Mouse (Mus musculus): ENCODE results near the gene Gsx1. TPM values are rescaled to one million over a fixed set of nuclear protein-coding genes. Genes with fewer than 3 reads are reported as not detected.

The Gsx1 gene
- polyA plus RNA-seq (2016; fragmentation: Nextera tagmentation; extraction: Ambion mirVana): not detected in 2 replicates

GRCm38 (mm10) chr5:147188571-147188975, at the start of gene Gsx1:
Gene Gsx1, plus strand, starts transcription at chr5:147188696.
- H3K27ac ChIP-seq: no peak within 1 kb of the TSS
- WGBS (ENCODE audit: insufficient replicate concordance): 2% methylated on average over 37 of the region's 37 CpGs
- 0 out of 2 replicates have a peak, but pooled peaks cover under 1% of the 10 kb centered on the region for H3K9me3 ChIP-seq (replicated peaks)
- no peak within 1 kb of the TSS for H3K9ac ChIP-seq
- H3K4me1 ChIP-seq: peaks cover 13% of the 10 kb centered on the region; the same call in 1 of the 2 replicates
- no peaks in the 10 kb centered on the region for H3K36me3 ChIP-seq
- peak; percentile 30; the same call in 1 of the 2 replicates for ATAC-seq
- peak within 1 kb of the TSS; percentile 27 for H3K4me3 ChIP-seq
- peaks cover 97% of the 10 kb centered on the region for H3K27me3 ChIP-seq (replicated peaks)
- H3K4me2 ChIP-seq: peak within 1 kb of the TSS; percentile 49

DNA sequence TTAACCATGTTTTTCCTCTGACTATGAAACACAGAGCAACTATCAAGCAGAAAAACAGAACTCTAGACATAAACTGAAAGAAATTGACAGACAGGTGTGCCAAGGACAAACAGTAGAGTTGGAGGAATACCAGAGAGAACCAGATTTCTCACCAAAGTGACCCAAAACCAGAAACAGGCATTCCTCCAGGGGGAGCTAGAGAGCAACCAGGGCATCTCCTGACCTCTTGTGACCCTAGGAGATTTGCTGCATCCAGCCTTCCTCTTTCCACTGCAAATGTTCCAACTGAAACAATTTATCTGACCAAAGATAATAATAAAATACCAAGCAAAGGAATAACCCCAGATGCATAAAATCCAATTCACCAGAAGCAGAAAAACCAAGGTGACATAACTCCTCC, 41.2 kb upstream of the Gsx1 start:
- ATAC-seq: no peak
- no peak overlapping the region for H3K4me3 ChIP-seq
- no peak overlapping the region for H3K4me2 ChIP-seq
- H3K36me3 ChIP-seq: no peaks in the 10 kb centered on the region
- no peak overlapping the region for H3K27ac ChIP-seq
- H3K9me3 ChIP-seq (replicated peaks): no peaks in the 10 kb centered on the region
- H3K9ac ChIP-seq: no peak overlapping the region
- H3K27me3 ChIP-seq (replicated peaks): peaks cover 7% of the 10 kb centered on the region; the same call in 1 of the 2 replicates
- H3K4me1 ChIP-seq: no peaks in the 10 kb centered on the region

- Histone ChIP-seq H3K27me3 (replicated peaks) (peaks cover 42% of the 10 kb centered on the region), H3K4me3 (no peak overlapping the region), H3K9me3 (replicated peaks) (no peaks in the 10 kb centered on the region), H3K36me3 (no peaks in the 10 kb centered on the region), H3K4me1 (no peaks in the 10 kb centered on the region), H3K27ac (no peak overlapping the region), H3K9ac (no peak overlapping the region), H3K4me2 (no peak overlapping the region)
- WGBS (ENCODE audit: insufficient replicate concordance): 18% methylated on average over 13 of the region's 13 CpGs
- ATAC-seq: no peak
Observed at GRCm38 (mm10) chr5:147154806-147155371, 33.6 kb upstream of the Gsx1 start.

DNA sequence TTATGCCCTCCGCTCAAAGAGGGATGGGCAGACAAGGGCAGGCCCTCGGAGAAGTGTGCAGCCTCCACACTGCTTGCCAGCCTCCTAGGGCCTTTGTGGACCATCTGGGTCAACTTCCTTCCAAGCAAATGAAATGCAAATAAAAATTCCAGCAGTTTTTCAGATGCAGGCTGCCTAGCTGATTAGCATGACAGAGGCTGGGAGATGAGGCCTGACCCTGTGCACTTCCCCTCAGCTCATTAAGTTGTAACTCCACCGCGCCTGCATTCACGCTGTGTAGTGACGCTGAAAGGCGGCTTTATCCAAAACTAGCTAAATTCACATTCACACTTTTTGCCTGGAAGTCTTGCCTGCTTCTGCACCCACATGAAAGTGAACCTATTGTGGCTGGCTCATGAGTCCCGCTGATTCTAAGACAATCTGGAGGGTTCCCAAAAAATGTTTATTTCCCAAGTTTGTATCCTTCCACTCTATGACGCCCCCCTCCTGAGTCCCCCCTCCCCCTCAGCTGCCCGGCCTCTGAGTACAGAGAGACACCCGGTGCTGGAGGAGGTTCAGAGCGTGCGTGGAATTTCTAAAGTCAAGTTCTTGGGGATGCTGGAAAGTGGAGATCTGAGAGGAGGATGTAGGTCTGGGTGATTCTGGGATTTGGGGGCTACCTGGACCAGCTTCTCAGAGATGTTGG, 32.9 kb upstream of the Gsx1 start:
- H3K4me1 ChIP-seq: no peaks in the 10 kb centered on the region
- peaks cover 42% of the 10 kb centered on the region for H3K27me3 ChIP-seq (replicated peaks)
- H3K27ac ChIP-seq: no peak overlapping the region
- ATAC-seq: no peak
- H3K4me2 ChIP-seq: no peak overlapping the region
- H3K4me3 ChIP-seq: no peak overlapping the region
- H3K9ac ChIP-seq: no peak overlapping the region
- no peaks in the 10 kb centered on the region for H3K36me3 ChIP-seq
- no peaks in the 10 kb centered on the region for H3K9me3 ChIP-seq (replicated peaks)
- WGBS (ENCODE audit: insufficient replicate concordance): 21% methylated on average over 13 of the region's 13 CpGs

- Histone ChIP-seq H3K9ac (no peak overlapping the region), H3K4me2 (no peak overlapping the region), H3K9me3 (replicated peaks) (no peaks in the 10 kb centered on the region), H3K27ac (no peak overlapping the region), H3K27me3 (replicated peaks) (peaks cover 42% of the 10 kb centered on the region), H3K4me3 (no peak overlapping the region), H3K36me3 (no peaks in the 10 kb centered on the region), H3K4me1 (no peaks in the 10 kb centered on the region)
- ATAC-seq: no peak
- WGBS (ENCODE audit: insufficient replicate concordance): 21% methylated on average over 3 of the region's 3 CpGs
Observed at GRCm38 (mm10) chr5:147156376-147156775, 32.1 kb upstream of the Gsx1 start.

DNA sequence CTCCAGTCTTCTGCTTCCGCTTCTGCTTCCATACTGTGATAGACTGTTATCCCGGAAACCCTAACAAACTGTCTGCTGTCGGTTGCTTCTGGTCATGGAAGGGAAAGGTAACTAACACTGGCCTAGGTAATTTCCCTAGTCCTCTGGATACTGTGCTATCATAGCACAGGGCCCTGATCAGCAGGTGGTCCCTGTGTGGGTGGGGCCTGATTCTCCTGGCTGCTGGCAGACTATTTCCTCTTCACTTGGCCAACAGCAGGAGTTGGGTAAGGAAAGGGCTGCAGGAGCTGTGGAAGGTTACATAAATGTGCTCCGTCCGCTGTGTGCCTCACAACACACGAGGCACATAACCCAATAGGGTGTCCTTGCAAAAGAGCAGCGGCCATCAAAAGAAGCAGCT, 31.1 kb upstream of the Gsx1 start:
- Histone ChIP-seq H3K9ac (no peak overlapping the region), H3K27ac (no peak overlapping the region), H3K4me2 (no peak overlapping the region), H3K27me3 (replicated peaks) (peaks cover 34% of the 10 kb centered on the region), H3K36me3 (no peaks in the 10 kb centered on the region), H3K9me3 (replicated peaks) (no peaks in the 10 kb centered on the region), H3K4me3 (no peak overlapping the region), H3K4me1 (no peaks in the 10 kb centered on the region)
- WGBS (ENCODE audit: insufficient replicate concordance): 56% methylated on average over 7 of the region's 7 CpGs
- no peak for ATAC-seq

DNA sequence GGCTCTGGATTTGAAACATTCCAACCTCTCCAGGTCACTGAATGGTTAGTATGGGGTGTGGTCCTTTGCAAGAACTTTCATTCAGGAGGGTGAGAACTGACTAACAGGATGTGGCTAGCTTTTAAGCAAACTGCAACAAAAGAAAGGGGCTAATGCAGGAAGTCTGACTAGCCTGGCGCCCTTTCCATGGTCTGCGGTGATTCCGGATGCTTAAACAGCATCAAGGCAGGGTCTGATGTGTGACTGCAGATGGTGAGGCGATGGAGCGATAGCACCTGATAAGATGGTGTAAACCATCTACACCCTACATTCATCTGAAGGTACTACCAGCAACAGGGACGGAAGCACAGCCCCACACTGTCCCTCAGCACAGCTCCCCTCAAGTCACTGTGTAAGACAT, 29.2 kb upstream of the Gsx1 start:
- WGBS (ENCODE audit: insufficient replicate concordance): 27% methylated on average over 6 of the region's 6 CpGs
- H3K4me2 ChIP-seq: no peak overlapping the region
- H3K4me3 ChIP-seq: no peak overlapping the region
- no peak for ATAC-seq
- no peaks in the 10 kb centered on the region for H3K9me3 ChIP-seq (replicated peaks)
- no peak overlapping the region for H3K27ac ChIP-seq
- H3K4me1 ChIP-seq: no peaks in the 10 kb centered on the region
- no peaks in the 10 kb centered on the region for H3K36me3 ChIP-seq
- H3K27me3 ChIP-seq (replicated peaks): peaks cover 28% of the 10 kb centered on the region
- no peak overlapping the region for H3K9ac ChIP-seq

- H3K9me3 ChIP-seq (replicated peaks): no peaks in the 10 kb centered on the region
- peaks cover 24% of the 10 kb centered on the region for H3K27me3 ChIP-seq (replicated peaks)
- H3K4me2 ChIP-seq: no peak overlapping the region
- no peaks in the 10 kb centered on the region for H3K36me3 ChIP-seq
- no peaks in the 10 kb centered on the region for H3K4me1 ChIP-seq
- no peak overlapping the region for H3K27ac ChIP-seq
- H3K4me3 ChIP-seq: no peak overlapping the region
- no peak for ATAC-seq
- WGBS (ENCODE audit: insufficient replicate concordance): 65% methylated on average over 2 of the region's 2 CpGs
- H3K9ac ChIP-seq: no peak overlapping the region
Observed at GRCm38 (mm10) chr5:147159792-147160191, 28.7 kb upstream of the Gsx1 start.

- H3K4me1 ChIP-seq: no peaks in the 10 kb centered on the region
- ATAC-seq: no peak
- no peak overlapping the region for H3K27ac ChIP-seq
- H3K36me3 ChIP-seq: no peaks in the 10 kb centered on the region
- H3K27me3 ChIP-seq (replicated peaks): 0 out of 2 replicates have a peak, but pooled peaks cover 4% of the 10 kb centered on the region
- no peaks in the 10 kb centered on the region for H3K9me3 ChIP-seq (replicated peaks)
- H3K4me2 ChIP-seq: no peak overlapping the region
- no peak overlapping the region for H3K9ac ChIP-seq
- 76% methylated on average over 6 of the region's 6 CpGs for WGBS (ENCODE audit: insufficient replicate concordance)
- no peak overlapping the region for H3K4me3 ChIP-seq
Observed at GRCm38 (mm10) chr5:147165060-147165459, 23.4 kb upstream of the Gsx1 start.

DNA sequence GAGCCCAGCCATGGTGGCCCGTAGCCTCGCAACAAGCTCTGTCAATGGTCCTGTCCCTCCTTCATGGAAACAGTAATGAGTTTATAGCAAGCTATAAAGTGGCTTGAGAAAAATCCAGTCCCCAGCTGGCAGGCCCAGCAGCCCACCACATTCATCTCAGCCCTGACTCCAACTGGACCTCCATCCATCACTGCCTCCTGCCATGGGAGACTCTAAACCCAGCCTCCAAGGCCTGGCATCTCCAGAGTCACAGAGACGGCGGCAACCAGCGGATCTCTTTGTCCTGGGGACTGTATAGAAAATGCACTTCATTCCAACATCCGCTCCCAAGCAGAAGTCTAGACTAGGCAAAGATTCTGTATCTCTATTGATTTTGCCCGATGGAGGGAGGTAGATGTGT, 18.4 kb upstream of the Gsx1 start:
- 71% methylated on average over 7 of the region's 7 CpGs for WGBS (ENCODE audit: insufficient replicate concordance)
- Histone ChIP-seq H3K4me3 (no peak overlapping the region), H3K27me3 (replicated peaks) (peaks cover 7% of the 10 kb centered on the region; the same call in 1 of the 2 replicates), H3K9ac (no peak overlapping the region), H3K36me3 (no peaks in the 10 kb centered on the region), H3K4me1 (no peaks in the 10 kb centered on the region), H3K9me3 (replicated peaks) (no peaks in the 10 kb centered on the region), H3K4me2 (no peak overlapping the region), H3K27ac (no peak overlapping the region)
- no peak for ATAC-seq

- ATAC-seq: no peak
- Histone ChIP-seq H3K27me3 (replicated peaks) (peaks cover 3% of the 10 kb centered on the region; the same call in 1 of the 2 replicates), H3K4me2 (no peak overlapping the region), H3K4me1 (no peaks in the 10 kb centered on the region), H3K9me3 (replicated peaks) (no peaks in the 10 kb centered on the region), H3K4me3 (no peak overlapping the region), H3K36me3 (no peaks in the 10 kb centered on the region), H3K27ac (no peak overlapping the region), H3K9ac (no peak overlapping the region)
- 63% methylated on average over 3 of the region's 3 CpGs for WGBS (ENCODE audit: insufficient replicate concordance)
Observed at GRCm38 (mm10) chr5:147174046-147174445, 14.4 kb upstream of the Gsx1 start.

DNA sequence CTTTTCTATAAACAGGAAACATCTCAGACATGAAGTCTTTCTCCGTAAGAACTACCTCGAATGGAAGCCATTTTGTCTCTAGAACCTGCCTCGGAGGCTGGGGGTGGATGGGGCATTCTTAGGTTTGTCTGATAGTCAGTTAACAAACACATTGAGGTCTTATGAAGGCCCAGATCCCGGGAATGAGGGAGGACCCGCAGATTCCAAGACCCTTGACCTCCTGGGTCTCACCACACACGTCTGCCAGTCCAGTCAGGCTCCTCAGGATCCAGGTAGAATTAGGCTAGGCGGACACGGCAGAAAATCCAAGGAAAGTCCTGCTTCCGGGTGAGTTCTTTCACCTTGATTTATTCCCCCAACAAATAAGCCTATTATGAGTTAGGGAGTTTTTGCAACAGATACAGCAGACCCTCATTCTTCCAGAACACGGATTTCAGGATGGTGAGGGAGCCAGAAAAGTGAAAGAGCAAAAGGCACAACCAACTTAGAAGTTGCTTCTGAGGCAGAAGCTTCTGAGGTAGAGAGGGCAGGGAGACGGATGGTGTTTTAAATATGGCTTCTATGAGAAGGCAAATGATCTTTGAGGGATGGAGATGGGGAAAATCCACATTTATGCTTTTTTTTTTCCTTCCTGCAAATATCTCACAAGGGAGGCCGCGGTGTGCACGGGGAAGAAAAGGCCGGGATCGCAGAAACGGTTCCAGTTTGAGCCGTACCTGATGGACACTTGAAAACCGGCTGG, 3.2 kb upstream of the Gsx1 start:
- H3K4me2 ChIP-seq: no peak overlapping the region

More for the DNA sequence above, 3.2 kb upstream of the Gsx1 start:
- H3K36me3 ChIP-seq: no peaks in the 10 kb centered on the region
- no peak overlapping the region for H3K9ac ChIP-seq
- ATAC-seq: no peak
- peaks cover 89% of the 10 kb centered on the region for H3K27me3 ChIP-seq (replicated peaks)
- peaks cover 13% of the 10 kb centered on the region; the same call in 1 of the 2 replicates for H3K4me1 ChIP-seq
- H3K9me3 ChIP-seq (replicated peaks): 0 out of 2 replicates have a peak, but pooled peaks cover 4% of the 10 kb centered on the region
- no peak overlapping the region for H3K27ac ChIP-seq
- 6% methylated on average over 15 of the region's 19 CpGs for WGBS (ENCODE audit: insufficient replicate concordance)
- H3K4me3 ChIP-seq: peak overlapping the region; percentile 19; the same call in 1 of the 2 replicates

All from liver, embryonic 12.5 days (tissue).